Mouse (Mus musculus): ENCODE measurements around the gene Hkdc1. TPM values are rescaled to one million over a fixed set of nuclear protein-coding genes. Genes with fewer than 3 reads are reported as not detected.

Hkdc1 gene
- polyA plus RNA-seq, 1 experiment from 2014 or later: 0.05 TPM

DNA sequence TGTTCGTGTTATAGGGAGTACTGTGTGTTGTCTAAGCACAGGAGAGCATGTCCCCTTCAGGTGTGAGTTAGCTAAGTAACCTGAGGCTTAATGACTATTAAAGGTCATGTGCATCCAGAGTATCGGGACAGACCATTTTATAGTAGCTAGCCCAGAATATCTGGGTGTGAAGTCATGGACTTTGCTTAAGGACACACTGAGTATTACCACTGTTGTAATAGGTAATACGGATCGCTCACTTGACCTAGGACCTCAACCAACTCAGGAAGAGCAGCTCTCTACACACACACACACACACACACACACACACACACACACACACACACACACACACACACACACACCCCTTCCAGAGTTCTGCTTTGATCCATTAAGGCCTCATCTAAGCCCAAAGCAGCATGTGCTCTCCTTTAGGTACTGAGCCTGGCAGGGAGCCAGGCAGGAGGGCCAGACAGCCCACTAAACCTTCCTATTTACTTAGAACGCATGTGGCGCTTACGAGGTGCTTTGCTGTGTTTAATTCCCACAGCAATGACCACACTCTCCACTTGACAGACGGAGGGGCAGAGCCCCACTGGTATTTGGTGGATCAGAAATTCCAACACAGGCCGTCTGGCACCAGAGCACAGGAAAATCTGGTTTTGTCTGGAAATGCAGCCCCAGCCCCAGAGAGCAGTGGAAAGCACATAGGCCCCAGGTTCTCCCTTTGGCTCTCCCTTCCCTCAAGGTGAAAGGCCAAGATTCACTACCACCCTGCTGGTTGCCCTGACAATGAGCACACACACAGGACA is 3.0 kb upstream of the Hkdc1 start:
- no peak for ATAC-seq (ENCODE audit: low FRiP score)

DNA sequence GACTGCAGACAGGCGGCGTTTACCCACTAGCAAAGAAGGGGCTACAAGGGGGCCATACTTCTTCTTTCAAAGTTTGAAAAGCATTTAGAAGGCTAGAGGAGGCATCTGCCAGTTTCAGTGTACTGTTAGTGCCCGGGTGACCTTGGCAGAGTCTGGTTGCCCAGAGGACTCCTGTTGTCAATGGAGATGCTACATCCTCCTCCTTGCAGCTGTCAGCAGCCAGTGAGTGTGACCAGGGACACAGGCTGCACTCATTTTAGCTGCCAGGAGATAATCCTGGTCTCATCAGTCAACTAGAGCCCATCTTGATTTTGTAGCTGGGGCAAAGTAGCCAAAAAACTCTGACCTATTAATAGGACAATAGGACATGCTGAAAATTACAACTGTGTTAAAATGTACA is 1.2 kb downstream of the Hkdc1 start:
- ATAC-seq (ENCODE audit: low FRiP score): no peak
- H3K4me2 ChIP-seq (replicated peaks; ENCODE audit: low read depth, low read length): no peak overlapping the region

More for the DNA sequence above, 3.0 kb upstream of the Hkdc1 start:
- peaks cover 4% of the 10 kb centered on the region; the same call in 1 of the 2 replicates for H3K36me3 ChIP-seq (ENCODE audit: control insufficient read depth, insufficient read depth, low read length)
- H3K9ac ChIP-seq (ENCODE audit: low read depth, low read length): no peak overlapping the region
- no peak for DNase-seq (ENCODE audit: low spot score)
- WGBS: 63% methylated on average over 9 of the region's 9 CpGs
- H3K4me3 ChIP-seq (ENCODE audit: low read depth, low read length): no peak overlapping the region
- no peaks in the 10 kb centered on the region for H3K4me1 ChIP-seq (replicated peaks; ENCODE audit: control insufficient read depth, insufficient read depth, low read length)
- no peak overlapping the region for H3K4me2 ChIP-seq (replicated peaks; ENCODE audit: low read depth, low read length)
- H3K27ac ChIP-seq (ENCODE audit: low read depth, low read length): no peak overlapping the region
- H3K27me3 ChIP-seq (ENCODE audit: control insufficient read depth, insufficient read depth, low read length): no peaks in the 10 kb centered on the region
- no peaks in the 10 kb centered on the region for H3K9me3 ChIP-seq (ENCODE audit: control insufficient read depth, low read length)

DNA sequence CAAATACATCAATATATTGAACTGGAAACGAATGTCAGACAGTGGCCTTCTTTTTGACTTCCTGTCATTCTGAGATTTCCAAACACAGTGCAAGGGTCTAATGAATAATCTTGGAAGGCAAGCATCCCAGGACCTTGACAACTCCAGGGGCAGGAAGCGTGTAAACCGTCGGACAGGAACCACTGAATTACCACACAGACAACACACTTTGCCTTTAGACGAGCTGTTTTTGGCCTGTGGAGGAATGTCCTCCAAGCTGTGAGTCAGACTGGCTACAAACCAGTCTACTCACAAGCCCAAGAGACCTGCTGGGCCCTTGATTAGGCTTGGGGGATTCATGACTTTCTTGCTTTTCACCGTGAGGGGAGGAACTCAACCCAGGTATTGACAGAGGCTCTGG is 1.9 kb downstream of the Hkdc1 start:
- Histone ChIP-seq H3K36me3 (ENCODE audit: control insufficient read depth, insufficient read depth, low read length) (no peaks in the 10 kb centered on the region), H3K9ac (ENCODE audit: low read depth, low read length) (no peak overlapping the region), H3K4me2 (replicated peaks; ENCODE audit: low read depth, low read length) (no peak overlapping the region), H3K4me3 (ENCODE audit: low read depth, low read length) (no peak overlapping the region), H3K4me1 (replicated peaks; ENCODE audit: control insufficient read depth, insufficient read depth, low read length) (no peaks in the 10 kb centered on the region), H3K27me3 (ENCODE audit: control insufficient read depth, insufficient read depth, low read length) (no peaks in the 10 kb centered on the region), H3K27ac (ENCODE audit: low read depth, low read length) (no peak overlapping the region), H3K9me3 (ENCODE audit: control insufficient read depth, low read length) (no peaks in the 10 kb centered on the region)
- ATAC-seq (ENCODE audit: low FRiP score) (no peak), DNase-seq (ENCODE audit: low spot score) (no peak)
- WGBS: 75% methylated on average over 6 of the region's 6 CpGs

More for the DNA sequence above, 1.2 kb downstream of the Hkdc1 start:
- H3K9me3 ChIP-seq (ENCODE audit: control insufficient read depth, low read length): no peaks in the 10 kb centered on the region
- 80% methylated on average over 3 of the region's 3 CpGs for WGBS
- DNase-seq (ENCODE audit: low spot score): no peak
- H3K4me3 ChIP-seq (ENCODE audit: low read depth, low read length): no peak overlapping the region
- H3K4me1 ChIP-seq (replicated peaks; ENCODE audit: control insufficient read depth, insufficient read depth, low read length): no peaks in the 10 kb centered on the region
- no peak overlapping the region for H3K9ac ChIP-seq (ENCODE audit: low read depth, low read length)
- H3K27me3 ChIP-seq (ENCODE audit: control insufficient read depth, insufficient read depth, low read length): no peaks in the 10 kb centered on the region
- no peak overlapping the region for H3K27ac ChIP-seq (ENCODE audit: low read depth, low read length)
- no peaks in the 10 kb centered on the region for H3K36me3 ChIP-seq (ENCODE audit: control insufficient read depth, insufficient read depth, low read length)

DNA sequence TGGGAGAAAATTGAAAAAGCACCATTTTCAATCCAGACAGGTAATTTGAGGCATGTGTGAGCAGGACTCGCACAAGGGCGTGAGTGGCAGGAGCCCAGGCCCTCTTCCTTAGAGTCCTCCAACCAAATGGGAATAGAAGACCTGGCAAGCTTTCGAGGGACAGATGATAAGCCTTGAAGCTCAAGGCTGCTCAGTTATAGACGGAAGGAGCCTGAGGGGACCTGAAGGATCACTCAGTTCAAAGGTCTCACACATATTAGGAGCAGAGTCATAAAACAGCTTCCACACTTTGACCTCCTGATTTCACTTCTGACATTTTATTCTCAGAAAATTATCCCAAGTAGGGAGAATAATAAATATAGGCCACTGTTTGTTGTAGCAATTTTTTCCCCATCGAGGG is 2.9 kb downstream of the Hkdc1 start:
- DNase-seq (ENCODE audit: low spot score) (no peak), ATAC-seq (ENCODE audit: low FRiP score) (no peak)
- WGBS: 81% methylated on average over 5 of the region's 5 CpGs

DNA sequence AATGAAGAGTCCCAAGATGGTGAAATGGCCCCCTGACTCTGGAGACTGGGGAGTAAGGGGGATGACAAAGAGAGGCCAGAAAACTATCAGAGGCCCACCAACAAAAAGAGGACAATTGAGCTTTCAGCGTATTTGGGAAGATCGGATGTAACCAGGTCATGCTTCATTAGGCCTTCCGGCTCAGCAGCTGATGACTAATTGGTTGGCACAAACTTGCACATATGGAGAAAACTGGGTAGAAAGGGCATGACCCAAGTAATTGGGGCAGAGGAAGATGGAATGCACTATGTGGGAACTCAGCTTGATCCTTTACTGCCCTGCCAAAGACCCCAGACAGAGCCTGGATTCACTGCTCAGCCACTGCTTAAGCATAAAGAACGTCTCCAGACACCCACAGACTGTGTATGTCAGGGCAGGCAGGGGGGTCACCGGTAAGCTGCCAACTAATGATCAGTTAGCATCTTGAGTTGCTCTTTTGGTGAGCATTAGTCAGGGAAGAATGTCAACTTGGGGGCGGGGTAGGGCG is 3.4 kb downstream of the Hkdc1 start:
- H3K27me3 ChIP-seq (ENCODE audit: control insufficient read depth, insufficient read depth, low read length): no peaks in the 10 kb centered on the region
- ATAC-seq (ENCODE audit: low FRiP score) (no peak), DNase-seq (ENCODE audit: low spot score) (no peak)
- H3K4me1 ChIP-seq (replicated peaks; ENCODE audit: control insufficient read depth, insufficient read depth, low read length): no peaks in the 10 kb centered on the region
- 44% methylated on average over 7 of the region's 7 CpGs for WGBS
- H3K27ac ChIP-seq (ENCODE audit: low read depth, low read length): no peak overlapping the region
- H3K4me3 ChIP-seq (ENCODE audit: low read depth, low read length): no peak overlapping the region
- H3K4me2 ChIP-seq (replicated peaks; ENCODE audit: low read depth, low read length): no peak overlapping the region
- no peak overlapping the region for H3K9ac ChIP-seq (ENCODE audit: low read depth, low read length)
- H3K9me3 ChIP-seq (ENCODE audit: control insufficient read depth, low read length): no peaks in the 10 kb centered on the region
- H3K36me3 ChIP-seq (ENCODE audit: control insufficient read depth, insufficient read depth, low read length): no peaks in the 10 kb centered on the region

More for the DNA sequence above, 2.9 kb downstream of the Hkdc1 start:
- Histone ChIP-seq H3K4me1 (replicated peaks; ENCODE audit: control insufficient read depth, insufficient read depth, low read length) (no peaks in the 10 kb centered on the region), H3K36me3 (ENCODE audit: control insufficient read depth, insufficient read depth, low read length) (no peaks in the 10 kb centered on the region), H3K27ac (ENCODE audit: low read depth, low read length) (no peak overlapping the region), H3K4me3 (ENCODE audit: low read depth, low read length) (no peak overlapping the region), H3K9ac (ENCODE audit: low read depth, low read length) (no peak overlapping the region), H3K4me2 (replicated peaks; ENCODE audit: low read depth, low read length) (no peak overlapping the region), H3K9me3 (ENCODE audit: control insufficient read depth, low read length) (no peaks in the 10 kb centered on the region), H3K27me3 (ENCODE audit: control insufficient read depth, insufficient read depth, low read length) (no peaks in the 10 kb centered on the region)

GRCm38 (mm10) chr10:62413606-62413982 is 8.7 kb downstream of the Hkdc1 start:
- H3K36me3 ChIP-seq (ENCODE audit: control insufficient read depth, insufficient read depth, low read length): no peaks in the 10 kb centered on the region
- WGBS: 59% methylated on average over 4 of the region's 4 CpGs
- no peak overlapping the region for H3K4me2 ChIP-seq (replicated peaks; ENCODE audit: low read depth, low read length)
- no peak overlapping the region for H3K27ac ChIP-seq (ENCODE audit: low read depth, low read length)
- H3K9ac ChIP-seq (ENCODE audit: low read depth, low read length): no peak overlapping the region
- H3K4me1 ChIP-seq (replicated peaks; ENCODE audit: control insufficient read depth, insufficient read depth, low read length): no peaks in the 10 kb centered on the region
- H3K27me3 ChIP-seq (ENCODE audit: control insufficient read depth, insufficient read depth, low read length): no peaks in the 10 kb centered on the region
- no peak overlapping the region for H3K4me3 ChIP-seq (ENCODE audit: low read depth, low read length)
- ATAC-seq (ENCODE audit: low FRiP score) (no peak), DNase-seq (ENCODE audit: low spot score) (no peak)
- H3K9me3 ChIP-seq (ENCODE audit: control insufficient read depth, low read length): no peaks in the 10 kb centered on the region

DNA sequence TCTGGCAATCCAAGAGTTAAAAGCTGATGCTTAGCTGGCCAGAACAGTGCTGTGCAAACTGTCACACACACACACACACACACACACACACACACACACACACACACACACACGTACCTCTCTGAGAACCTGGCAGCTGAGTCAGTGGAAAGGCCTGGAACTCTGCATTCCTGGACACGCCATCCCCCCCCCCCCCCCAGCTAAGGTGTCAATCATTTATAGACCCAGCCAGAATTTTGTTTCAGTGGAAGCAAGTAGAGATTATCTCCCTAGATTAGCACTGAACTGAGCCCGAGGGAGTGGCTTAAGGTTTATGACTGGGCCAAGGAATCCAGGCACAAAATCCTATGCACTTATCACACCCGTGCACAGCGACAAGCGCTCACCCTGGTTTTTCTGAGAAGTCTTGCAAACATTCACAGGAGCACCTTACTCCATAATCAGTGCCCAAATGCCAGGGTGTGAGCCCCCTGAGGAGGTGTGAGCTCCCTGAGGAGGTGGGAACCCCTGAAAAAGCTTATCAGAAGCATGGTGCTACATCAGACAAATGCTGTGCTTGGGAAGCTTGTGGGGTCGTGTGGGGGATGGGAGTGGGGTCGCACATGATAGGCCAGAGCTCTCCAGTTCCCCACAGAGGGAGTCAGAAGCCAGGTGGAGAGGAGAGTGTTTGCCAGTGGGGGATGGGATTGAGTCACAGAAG is 9.2 kb downstream of the Hkdc1 start:
- H3K4me1 ChIP-seq (replicated peaks; ENCODE audit: control insufficient read depth, insufficient read depth, low read length): no peaks in the 10 kb centered on the region
- 45% methylated on average over 8 of the region's 8 CpGs for WGBS
- H3K4me3 ChIP-seq (ENCODE audit: low read depth, low read length): no peak overlapping the region
- H3K27me3 ChIP-seq (ENCODE audit: control insufficient read depth, insufficient read depth, low read length): no peaks in the 10 kb centered on the region
- no peaks in the 10 kb centered on the region for H3K9me3 ChIP-seq (ENCODE audit: control insufficient read depth, low read length)
- DNase-seq (ENCODE audit: low spot score): no peak
- H3K27ac ChIP-seq (ENCODE audit: low read depth, low read length): no peak overlapping the region
- no peak for ATAC-seq (ENCODE audit: low FRiP score)
- H3K36me3 ChIP-seq (ENCODE audit: control insufficient read depth, insufficient read depth, low read length): no peaks in the 10 kb centered on the region
- H3K4me2 ChIP-seq (replicated peaks; ENCODE audit: low read depth, low read length): no peak overlapping the region
- no peak overlapping the region for H3K9ac ChIP-seq (ENCODE audit: low read depth, low read length)

- Histone ChIP-seq H3K4me2 (replicated peaks; ENCODE audit: low read depth, low read length) (no peak overlapping the region), H3K9ac (ENCODE audit: low read depth, low read length) (no peak overlapping the region), H3K27me3 (ENCODE audit: control insufficient read depth, insufficient read depth, low read length) (no peaks in the 10 kb centered on the region), H3K4me1 (replicated peaks; ENCODE audit: control insufficient read depth, insufficient read depth, low read length) (no peaks in the 10 kb centered on the region), H3K36me3 (ENCODE audit: control insufficient read depth, insufficient read depth, low read length) (no peaks in the 10 kb centered on the region), H3K4me3 (ENCODE audit: low read depth, low read length) (no peak overlapping the region), H3K9me3 (ENCODE audit: control insufficient read depth, low read length) (no peaks in the 10 kb centered on the region), H3K27ac (ENCODE audit: low read depth, low read length) (no peak overlapping the region)
- 69% methylated on average over 19 of the region's 19 CpGs for WGBS
- DNase-seq (ENCODE audit: low spot score): no peak
- no peak for ATAC-seq (ENCODE audit: low FRiP score)
Measured at GRCm38 (mm10) chr10:62411431-62412410, 10.6 kb downstream of the Hkdc1 start.
